Mouse (Mus musculus) C3H10T1/2 (cell line): ENCODE measurements around the gene Tmppe. TPM values are rescaled to one million over a fixed set of nuclear protein-coding genes. Genes with fewer than 3 reads are reported as not detected.

Experiments used
- polyA plus RNA-seq, 2 experiments: library from polyadenylated mRNA; unstranded; fragments of >200 nt; fragmentation: generic; extraction: Trizol; gene quantifications; one replicate each; pipeline ENCODE4 v1.2.1; 2012; ENCODE audit warnings: missing spikeins in 2 of 2

Gene Tmppe
- 1 to 10 TPM in 1 of 2 experiments, under 1 TPM in 1; 0.36 to 1.5 TPM for polyA plus RNA-seq

GRCm38 (mm10) chr9:114400949-114401684 is at the start of gene Tmppe, which contains the start of gene Glb1:
Tmppe (plus strand) TSS chr9:114401105.
Glb1 (plus strand) TSS chr9:114401076.

GRCm38 (mm10) chr9:114389905-114390748 is 10.8 kb upstream of the Tmppe start, which contains the start of gene Crtap:
Crtap (minus strand) TSS chr9:114390675.

Other genes with a start within 250 kb of the Tmppe start
- gene Bcl2a1c, start 71.0 kb upstream of the Tmppe start, polyA plus RNA-seq, result not detected
- gene Crtap, start 10.4 kb upstream of the Tmppe start, polyA plus RNA-seq, result 100 to 1,000 TPM; 155 to 278 TPM
- gene Glb1, start within 50 bp of the Tmppe start, polyA plus RNA-seq, result 10 to 100 TPM; 15.7 to 50.5 TPM
- gene Ccr4, start 103.8 kb downstream of the Tmppe start, polyA plus RNA-seq, result not detected
- not detected for gene C130032M10Rik, start 114.6 kb downstream of the Tmppe start, polyA plus RNA-seq
- gene Trim71, start 163.3 kb downstream of the Tmppe start, polyA plus RNA-seq, result not detected
- gene Cnot10, start 239.1 kb downstream of the Tmppe start, polyA plus RNA-seq, result 10 to 100 TPM in 1 of 2 experiments, 1 to 10 TPM in 1; 8.4 to 30.7 TPM